Mouse (Mus musculus) hindbrain, embryonic 15.5 days (tissue): ENCODE results near the gene E330017A01Rik. TPM values are rescaled to one million over a fixed set of nuclear protein-coding genes. Genes with fewer than 3 reads are reported as not detected.

Source experiments
- ATAC-seq: fragments of 200-750 bp; cut with Nextera tagmentation; 2 replicates; pipeline ENCODE4 v1.8.0; 2017; ENCODE audit warnings: low read depth, moderate number of reproducible peaks, moderate TSS enrichment; ENCODE audit not compliant: low FRiP score
- H3K27ac ChIP-seq: fragments of 300-500 bp; sonication (generic); replicated peaks from 2 replicates; pipeline ENCODE4 v1.5.1; 2015; ENCODE audit warnings: mild to moderate bottlenecking, inconsistent platforms
- H3K27me3 ChIP-seq: fragments of 300-500 bp; sonication (generic); 2 replicates; pipeline ENCODE4 v1.6.1; 2015; ENCODE audit warnings: control low read depth, inconsistent platforms
- H3K36me3 ChIP-seq: fragments of 300-500 bp; sonication (generic); 2 replicates; pipeline ENCODE4 v1.6.1; 2015; ENCODE audit warnings: control low read depth, inconsistent platforms
- H3K4me1 ChIP-seq: fragments of 300-500 bp; sonication (generic); replicated peaks from 2 replicates; pipeline ENCODE4 v1.6.1; 2015; ENCODE audit warnings: control low read depth, inconsistent platforms
- H3K4me2 ChIP-seq: fragments of 300-500 bp; sonication (generic); 2 replicates; pipeline ENCODE4 v1.6.1; 2015; ENCODE audit warnings: moderate library complexity, mild to moderate bottlenecking, inconsistent platforms
- H3K4me3 ChIP-seq: fragments of 300-500 bp; sonication (generic); 2 replicates; pipeline ENCODE4 v1.5.1; 2015; ENCODE audit warnings: mild to moderate bottlenecking, inconsistent platforms
- H3K9ac ChIP-seq: fragments of 300-500 bp; sonication (generic); 2 replicates; pipeline ENCODE4 v1.6.1; 2015; ENCODE audit warnings: inconsistent platforms
- H3K9me3 ChIP-seq: fragments of 300-500 bp; sonication (generic); 2 replicates; pipeline ENCODE4 v1.6.1; 2016; ENCODE audit warnings: control low read depth, inconsistent platforms
- WGBS: fragments of 180-500 bp; shearing (Covaris S2); methylation state at CpG from one replicate; pipeline ENCODE4 v1.1.7; 2015; 5-methylcytosine and 5-hydroxymethylcytosine counted together
- polyA plus RNA-seq: library from polyadenylated mRNA; unstranded; fragments of >200 nt; fragmentation: Nextera tagmentation; extraction: Ambion mirVana; gene quantifications from 2 replicates; pipeline ENCODE4 v1.2.1, GENCODE M21; 2015

E330017A01Rik gene
- polyA plus RNA-seq, 1 experiment from 2014 or later, result 0.13 TPM

GRCm38 (mm10) chr16:58658668-58659067, 20.1 kb upstream of the E330017A01Rik start:
- Histone ChIP-seq H3K4me2 (no peak overlapping the region), H3K36me3 (no peaks in the 10 kb centered on the region), H3K4me1 (no peaks in the 10 kb centered on the region), H3K27ac (no peak overlapping the region), H3K9me3 (no peaks in the 10 kb centered on the region), H3K9ac (no peak overlapping the region), H3K27me3 (no peaks in the 10 kb centered on the region), H3K4me3 (no peak overlapping the region)
- 93% methylated on average over 6 of the region's 6 CpGs for WGBS
- ATAC-seq, result no peak

- no peak for ATAC-seq
- Histone ChIP-seq H3K4me3 (no peak overlapping the region), H3K27ac (no peak overlapping the region), H3K36me3 (no peaks in the 10 kb centered on the region), H3K4me1 (no peaks in the 10 kb centered on the region), H3K4me2 (no peak overlapping the region), H3K9ac (no peak overlapping the region), H3K9me3 (no peaks in the 10 kb centered on the region), H3K27me3 (no peaks in the 10 kb centered on the region)
- WGBS, result 91% methylated on average over 4 of the region's 4 CpGs
Observed at GRCm38 (mm10) chr16:58656526-58656925, 18.0 kb upstream of the E330017A01Rik start.

- ATAC-seq, result no peak
- Histone ChIP-seq H3K27ac (no peak overlapping the region), H3K27me3 (no peaks in the 10 kb centered on the region), H3K4me1 (no peaks in the 10 kb centered on the region), H3K9me3 (no peaks in the 10 kb centered on the region), H3K9ac (no peak overlapping the region), H3K4me3 (no peak overlapping the region), H3K36me3 (no peaks in the 10 kb centered on the region), H3K4me2 (no peak overlapping the region)
Observed at GRCm38 (mm10) chr16:58655751-58656150, 17.2 kb upstream of the E330017A01Rik start.

- WGBS, result 97% methylated on average over 10 of the region's 10 CpGs
- Histone ChIP-seq H3K36me3 (no peaks in the 10 kb centered on the region), H3K27ac (no peak overlapping the region), H3K4me3 (no peak overlapping the region), H3K27me3 (no peaks in the 10 kb centered on the region), H3K9ac (no peak overlapping the region), H3K9me3 (no peaks in the 10 kb centered on the region), H3K4me2 (no peak overlapping the region), H3K4me1 (no peaks in the 10 kb centered on the region)
- no peak for ATAC-seq
Observed at GRCm38 (mm10) chr16:58649979-58650378, 11.4 kb upstream of the E330017A01Rik start.

GRCm38 (mm10) chr16:58638016-58638415, 523 bp downstream of the E330017A01Rik start:
- Histone ChIP-seq H3K4me3 (no peak overlapping the region), H3K27me3 (no peaks in the 10 kb centered on the region), H3K9me3 (no peaks in the 10 kb centered on the region), H3K4me1 (no peaks in the 10 kb centered on the region), H3K27ac (no peak overlapping the region), H3K9ac (no peak overlapping the region), H3K4me2 (no peak overlapping the region), H3K36me3 (no peaks in the 10 kb centered on the region)
- ATAC-seq, result no peak
- WGBS, result 85% methylated on average over 7 of the region's 7 CpGs

- WGBS, result 84% methylated on average over 4 of the region's 4 CpGs
- H3K4me1 ChIP-seq, result no peaks in the 10 kb centered on the region
- H3K4me2 ChIP-seq, result no peak overlapping the region
- H3K9me3 ChIP-seq, result no peaks in the 10 kb centered on the region
- no peak overlapping the region for H3K4me3 ChIP-seq
- ATAC-seq, result no peak
- no peaks in the 10 kb centered on the region for H3K36me3 ChIP-seq
- no peaks in the 10 kb centered on the region for H3K27me3 ChIP-seq
- no peak overlapping the region for H3K9ac ChIP-seq
- no peak overlapping the region for H3K27ac ChIP-seq
Observed at GRCm38 (mm10) chr16:58637448-58637847, 1.1 kb downstream of the E330017A01Rik start.

- Histone ChIP-seq H3K4me3 (no peak overlapping the region), H3K36me3 (no peaks in the 10 kb centered on the region), H3K27me3 (no peaks in the 10 kb centered on the region), H3K27ac (no peak overlapping the region), H3K9me3 (no peaks in the 10 kb centered on the region), H3K9ac (no peak overlapping the region), H3K4me1 (no peaks in the 10 kb centered on the region), H3K4me2 (no peak overlapping the region)
- no peak for ATAC-seq
- 54% methylated on average over 2 of the region's 2 CpGs for WGBS
Observed at GRCm38 (mm10) chr16:58635866-58636265, 2.7 kb downstream of the E330017A01Rik start.

- no peak overlapping the region for H3K4me2 ChIP-seq
- no peaks in the 10 kb centered on the region for H3K4me1 ChIP-seq
- H3K27me3 ChIP-seq, result no peaks in the 10 kb centered on the region
- H3K4me3 ChIP-seq, result no peak overlapping the region
- H3K36me3 ChIP-seq, result no peaks in the 10 kb centered on the region
- ATAC-seq, result no peak
- no peak overlapping the region for H3K9ac ChIP-seq
- no peak overlapping the region for H3K27ac ChIP-seq
- H3K9me3 ChIP-seq, result no peaks in the 10 kb centered on the region
- WGBS, result 68% methylated on average over 2 of the region's 2 CpGs
Observed at GRCm38 (mm10) chr16:58629736-58630135, 8.8 kb downstream of the E330017A01Rik start.

- WGBS, result 90% methylated on average over 5 of the region's 5 CpGs
- Histone ChIP-seq H3K36me3 (no peaks in the 10 kb centered on the region), H3K9ac (no peak overlapping the region), H3K4me1 (no peaks in the 10 kb centered on the region), H3K27ac (no peak overlapping the region), H3K9me3 (no peaks in the 10 kb centered on the region), H3K4me2 (no peak overlapping the region), H3K4me3 (no peak overlapping the region), H3K27me3 (no peaks in the 10 kb centered on the region)
- ATAC-seq, result no peak
Observed at GRCm38 (mm10) chr16:58628968-58629367, 9.6 kb downstream of the E330017A01Rik start.

GRCm38 (mm10) chr16:58628336-58628680, 10.2 kb downstream of the E330017A01Rik start:
- H3K27ac ChIP-seq, result no peak overlapping the region
- ATAC-seq, result no peak
- no peak overlapping the region for H3K9ac ChIP-seq
- 96% methylated on average over 2 of the region's 2 CpGs for WGBS
- no peaks in the 10 kb centered on the region for H3K9me3 ChIP-seq
- no peaks in the 10 kb centered on the region for H3K36me3 ChIP-seq
- no peak overlapping the region for H3K4me3 ChIP-seq
- no peak overlapping the region for H3K4me2 ChIP-seq
- no peaks in the 10 kb centered on the region for H3K27me3 ChIP-seq
- no peaks in the 10 kb centered on the region for H3K4me1 ChIP-seq

- no peak for ATAC-seq
- Histone ChIP-seq H3K27ac (no peak overlapping the region), H3K4me2 (no peak overlapping the region), H3K36me3 (no peaks in the 10 kb centered on the region), H3K9ac (no peak overlapping the region), H3K4me1 (no peaks in the 10 kb centered on the region), H3K4me3 (no peak overlapping the region), H3K27me3 (no peaks in the 10 kb centered on the region), H3K9me3 (no peaks in the 10 kb centered on the region)
- 90% methylated on average over 4 of the region's 4 CpGs for WGBS
Observed at GRCm38 (mm10) chr16:58627597-58628335, 10.8 kb downstream of the E330017A01Rik start.

- Histone ChIP-seq H3K27me3 (no peaks in the 10 kb centered on the region), H3K4me1 (no peaks in the 10 kb centered on the region), H3K27ac (no peak overlapping the region), H3K36me3 (no peaks in the 10 kb centered on the region), H3K9me3 (no peaks in the 10 kb centered on the region), H3K4me2 (no peak overlapping the region), H3K4me3 (no peak overlapping the region), H3K9ac (no peak overlapping the region)
- whole genome bisulfite sequencing, result 90% methylated on average over 6 of the region's 6 CpGs
- no peak for ATAC-seq
Observed at GRCm38 (mm10) chr16:58623944-58624343, 14.6 kb downstream of the E330017A01Rik start.

- H3K4me1 ChIP-seq, result no peaks in the 10 kb centered on the region
- no peak for ATAC-seq
- no peaks in the 10 kb centered on the region for H3K27me3 ChIP-seq
- no peak overlapping the region for H3K4me3 ChIP-seq
- WGBS, result 84% methylated on average over 4 of the region's 4 CpGs
- no peak overlapping the region for H3K27ac ChIP-seq
- no peaks in the 10 kb centered on the region for H3K9me3 ChIP-seq
- H3K9ac ChIP-seq, result no peak overlapping the region
- H3K4me2 ChIP-seq, result no peak overlapping the region
- no peaks in the 10 kb centered on the region for H3K36me3 ChIP-seq
Observed at GRCm38 (mm10) chr16:58623114-58623513, 15.4 kb downstream of the E330017A01Rik start.
